In genomic region chr11:17502052-17502451, GRCm38 (mm10) we compare ENCODE assay signal across 20 mouse cellular contexts.
"Had no signal": no experiment of that assay in that cellular context is flagged by ENCODE, and none has a peak within 500 bp of the region (broad histone marks: within the 10 kb centered on the region; RNA-seq: fewer than 3 reads in every experiment).

No protein-coding gene starts in this region.

- DNase-seq: kidney, adult 11 months; kidney, adult 8-10 months; kidney, postnatal 36 days; left cerebral cortex, postnatal 4 days; liver, postnatal 0 days; lung, embryonic 14.5 days; right cerebral cortex, adult 18-20 months; right cerebral cortex, postnatal 14 days; right cerebral cortex, postnatal 4 days; thymus, adult 2 months; thymus, postnatal 14 days had no signal

- ATAC-seq: intestine, embryonic 15.5 days; liver, postnatal 0 days; lung, postnatal 0 days; midbrain, embryonic 13.5 days had no signal

- H3K9me3 ChIP-seq: intestine, embryonic 15.5 days; kidney, embryonic 15.5 days; midbrain, embryonic 13.5 days had no signal

- H3K27me3 ChIP-seq: intestine, embryonic 15.5 days; kidney, embryonic 15.5 days; midbrain, embryonic 13.5 days had no signal

- H3K4me1 ChIP-seq: intestine, embryonic 15.5 days; kidney, embryonic 15.5 days; midbrain, embryonic 13.5 days had no signal

- H3K4me3 ChIP-seq: intestine, embryonic 15.5 days; kidney, embryonic 15.5 days; midbrain, embryonic 13.5 days; myocyte had no signal

- H3K27ac ChIP-seq: intestine, embryonic 15.5 days; kidney, embryonic 15.5 days; liver, embryonic 14.5 days; macrophage; midbrain, embryonic 13.5 days; stomach, postnatal 0 days had no signal

- H3K36me3 ChIP-seq: intestine, embryonic 15.5 days; kidney, embryonic 15.5 days; midbrain, embryonic 13.5 days had no signal

- H3K4me2 ChIP-seq: intestine, embryonic 15.5 days; kidney, embryonic 15.5 days; liver, embryonic 11.5 days; lung, embryonic 14.5 days; midbrain, embryonic 13.5 days had no signal

- H3K9ac ChIP-seq: intestine, embryonic 15.5 days; kidney, embryonic 15.5 days; liver, embryonic 14.5 days; liver, postnatal 0 days; lung, embryonic 14.5 days; midbrain, embryonic 13.5 days had no signal
